Mouse (Mus musculus) spleen, postnatal 14 days (tissue): ENCODE measurements at regions not wholly inside any gene's neighbourhood (a gene's known extent, or its start where the extent isn't known, plus 50 kb on each side); places are given as distances from the start of the nearest gene placed in this dataset.

Experiments used
- DNase-seq, 2 experiments: peaks; one replicate each; pipeline ENCODE4 v3.0.0; 2021 to 2022; ENCODE audit warnings: low spot score in 2 of 2

DNA sequence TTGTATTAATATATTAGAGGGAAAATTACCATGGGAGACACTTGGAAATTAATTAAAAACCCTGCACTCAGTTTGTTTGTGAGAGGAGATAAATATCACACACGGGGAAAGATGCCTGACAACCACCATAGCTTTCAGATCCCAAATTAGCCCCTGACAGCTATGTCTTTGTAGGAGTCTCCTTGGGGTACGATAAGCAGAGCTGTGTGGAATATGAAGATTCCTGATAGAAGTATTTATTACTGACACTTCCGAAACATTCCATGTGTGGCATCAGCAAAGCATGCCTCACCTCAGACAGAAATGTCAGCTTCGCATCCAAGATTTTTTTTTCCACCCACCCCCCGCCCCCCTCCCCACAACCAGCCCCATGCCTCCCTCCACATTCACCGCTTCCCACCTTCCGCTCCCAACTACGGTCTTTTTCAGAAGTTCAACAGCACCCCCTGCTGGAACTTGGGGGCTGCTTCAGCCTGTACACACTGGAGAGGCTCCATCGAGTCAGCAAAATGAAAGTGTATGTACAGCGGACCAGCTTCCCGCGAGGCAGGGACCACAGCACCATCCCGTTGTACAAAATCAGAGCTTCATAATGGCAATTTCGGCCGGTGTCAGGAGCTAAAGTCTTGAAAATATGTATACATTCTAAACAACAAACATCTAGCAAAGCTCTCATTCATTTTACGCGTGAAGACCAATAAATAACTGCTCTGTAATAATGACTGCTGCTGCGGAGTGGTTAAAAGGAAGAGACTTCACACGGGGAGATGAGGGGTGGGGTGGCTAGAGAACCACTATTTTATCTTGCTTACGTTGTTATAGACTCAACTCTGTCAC, 66.7 kb downstream of the Rwdd3 start:
- peak; percentile 9 to 36 for DNase-seq

GRCm38 (mm10) chr3:121102871-121103270, 68.6 kb downstream of the Rwdd3 start:
- no peak for DNase-seq

DNA sequence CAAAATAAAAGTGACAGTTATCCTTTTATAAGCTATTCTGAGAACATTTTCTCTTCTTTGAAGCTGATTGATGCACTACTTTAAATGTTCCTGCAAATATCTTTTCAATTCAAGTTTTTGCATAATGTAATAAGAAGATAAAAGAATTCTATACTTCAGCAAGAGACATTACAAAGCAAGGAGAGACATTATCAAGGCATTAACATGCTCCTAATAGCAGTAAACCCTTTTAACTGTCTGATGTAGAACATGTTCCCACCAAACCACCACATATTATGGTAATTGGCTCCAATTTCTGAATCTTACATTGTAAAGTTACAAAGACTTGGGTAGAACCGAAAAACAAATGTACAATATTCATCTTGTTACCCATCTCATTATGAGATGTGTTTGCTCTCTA, 69.4 kb downstream of the Rwdd3 start:
- no peak for DNase-seq

DNA sequence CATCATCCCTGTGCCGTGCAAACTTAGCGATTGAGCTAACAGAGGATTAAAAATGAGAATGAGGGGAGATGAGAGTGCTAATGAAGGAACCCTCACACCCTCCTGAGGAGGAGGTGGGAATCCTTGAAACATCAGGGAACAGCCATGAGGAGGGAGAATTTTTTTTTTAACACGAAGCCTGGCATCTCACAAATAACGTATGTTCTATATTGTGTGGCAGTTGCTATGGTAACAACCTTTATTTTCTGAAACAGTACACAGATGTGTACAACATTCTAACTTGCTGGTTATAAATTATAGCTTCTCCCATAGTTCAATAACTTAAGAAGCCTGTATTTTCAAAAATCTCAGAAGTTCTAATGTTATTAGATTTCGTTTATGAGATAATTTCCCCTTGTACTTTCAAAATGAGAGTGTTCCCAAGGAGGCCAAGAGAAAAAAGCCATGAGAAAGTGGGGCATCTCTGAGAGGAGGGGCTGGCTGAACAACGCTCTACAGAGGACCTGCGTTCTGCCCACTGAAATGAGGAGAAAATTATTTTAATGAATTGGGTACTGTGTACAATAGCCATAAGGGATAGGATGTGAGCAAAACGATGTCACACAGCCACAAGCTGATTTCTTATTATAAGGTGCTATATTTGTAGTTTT, 71.2 kb downstream of the Rwdd3 start:
- no peak for DNase-seq

GRCm38 (mm10) chr3:121093509-121093908, 78.0 kb downstream of the Rwdd3 start:
- no peak for DNase-seq

DNA sequence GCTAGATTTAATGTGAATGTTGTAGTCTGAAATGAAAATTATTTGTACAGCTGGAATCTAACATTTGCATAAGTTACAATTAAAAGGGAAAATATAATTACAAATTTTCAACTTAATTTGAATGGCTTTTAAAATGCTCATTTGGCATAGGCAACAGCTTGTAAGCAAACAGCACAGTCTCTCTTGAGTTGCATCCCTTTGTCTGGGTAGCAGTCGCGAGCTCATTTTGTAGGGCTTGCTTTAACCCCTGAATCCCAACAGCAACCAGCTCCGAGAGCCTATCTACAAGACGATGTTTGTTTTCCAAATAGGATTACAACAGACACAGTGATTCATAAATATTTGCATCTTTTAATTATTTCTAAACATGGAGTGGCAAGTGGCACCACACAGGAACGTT, 82.8 kb downstream of the Rwdd3 start:
- no peak for DNase-seq

- DNase-seq: no peak
Measured at GRCm38 (mm10) chr3:121068676-121069075, 102.8 kb downstream of the Rwdd3 start.

GRCm38 (mm10) chr3:121035904-121036549, 135.5 kb downstream of the Rwdd3 start:
- DNase-seq: no peak

DNA sequence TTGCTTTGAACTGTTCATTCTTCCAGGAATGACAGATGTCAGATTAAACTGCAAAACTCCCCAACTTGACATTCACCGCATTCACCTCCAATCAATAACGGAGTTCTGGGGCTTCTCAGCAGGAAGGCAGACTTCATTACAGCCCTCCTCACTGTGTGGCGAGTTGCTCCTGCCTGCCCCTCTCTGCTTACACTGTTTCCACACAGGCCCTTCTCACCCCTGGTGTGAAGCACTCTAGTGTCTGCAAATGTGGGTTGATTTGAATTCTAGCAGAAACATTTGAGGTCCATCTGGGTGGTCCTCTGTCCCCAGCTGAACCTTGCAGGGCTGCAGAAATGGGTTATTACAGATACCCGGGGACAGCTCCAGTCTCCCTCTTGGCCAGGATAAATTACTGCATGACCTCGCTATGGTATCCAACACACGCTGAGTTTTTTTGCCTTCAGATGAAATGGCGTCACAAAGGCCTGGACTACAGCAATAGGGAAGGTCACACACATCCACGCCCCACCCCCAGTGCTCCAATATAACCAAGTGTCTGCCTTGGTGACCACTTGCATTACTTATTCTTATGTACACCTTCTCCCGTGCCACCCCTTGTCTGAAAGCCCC, 145.8 kb downstream of the Rwdd3 start:
- no peak for DNase-seq

GRCm38 (mm10) chr3:121024810-121025209, 146.7 kb downstream of the Rwdd3 start:
- DNase-seq: no peak

- DNase-seq: no peak
Measured at GRCm38 (mm10) chr3:121021126-121021848, 150.2 kb downstream of the Rwdd3 start.

GRCm38 (mm10) chr3:121009223-121009622, 162.3 kb downstream of the Rwdd3 start:
- no peak for DNase-seq

- DNase-seq: no peak
Measured at GRCm38 (mm10) chr3:120983556-120984270, 187.8 kb downstream of the Rwdd3 start.

DNA sequence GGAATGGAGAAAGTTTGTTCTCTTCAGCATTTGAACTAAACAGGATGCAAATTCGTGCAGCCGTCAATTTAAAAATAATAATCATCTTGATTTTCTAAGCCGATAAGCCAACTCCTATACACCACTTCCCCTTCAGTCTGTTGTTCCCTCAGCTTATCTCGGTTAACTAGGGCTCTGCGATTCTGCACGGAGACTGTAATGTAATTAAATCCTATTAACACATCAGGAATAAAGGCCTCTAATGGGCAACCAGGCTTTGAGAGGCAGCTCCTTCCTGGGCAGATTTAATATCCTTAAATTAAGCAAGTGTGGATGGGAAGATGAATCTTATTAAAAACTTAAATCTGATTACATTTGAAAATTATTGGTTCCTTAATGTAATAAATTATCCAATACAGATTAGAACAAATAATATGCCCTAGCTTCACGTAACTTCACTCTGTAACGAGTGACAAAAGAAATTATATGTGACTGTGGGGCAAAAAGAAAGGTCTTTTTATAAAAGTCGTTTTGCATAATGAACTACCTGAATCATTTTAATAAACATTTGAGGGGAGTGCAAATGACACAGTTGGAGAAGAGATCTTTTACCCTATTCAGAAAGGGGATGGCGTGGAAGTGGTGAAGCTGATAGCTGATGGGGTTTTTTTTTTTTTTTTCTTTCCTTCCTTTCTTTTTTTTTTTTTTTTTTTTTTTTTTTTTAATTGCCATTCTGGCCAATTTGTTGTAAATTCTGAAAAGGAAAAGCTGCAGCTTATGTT, 188.5 kb downstream of the Rwdd3 start:
- no peak for DNase-seq

GRCm38 (mm10) chr3:120982218-120982617, 189.3 kb downstream of the Rwdd3 start:
- DNase-seq: no peak

DNA sequence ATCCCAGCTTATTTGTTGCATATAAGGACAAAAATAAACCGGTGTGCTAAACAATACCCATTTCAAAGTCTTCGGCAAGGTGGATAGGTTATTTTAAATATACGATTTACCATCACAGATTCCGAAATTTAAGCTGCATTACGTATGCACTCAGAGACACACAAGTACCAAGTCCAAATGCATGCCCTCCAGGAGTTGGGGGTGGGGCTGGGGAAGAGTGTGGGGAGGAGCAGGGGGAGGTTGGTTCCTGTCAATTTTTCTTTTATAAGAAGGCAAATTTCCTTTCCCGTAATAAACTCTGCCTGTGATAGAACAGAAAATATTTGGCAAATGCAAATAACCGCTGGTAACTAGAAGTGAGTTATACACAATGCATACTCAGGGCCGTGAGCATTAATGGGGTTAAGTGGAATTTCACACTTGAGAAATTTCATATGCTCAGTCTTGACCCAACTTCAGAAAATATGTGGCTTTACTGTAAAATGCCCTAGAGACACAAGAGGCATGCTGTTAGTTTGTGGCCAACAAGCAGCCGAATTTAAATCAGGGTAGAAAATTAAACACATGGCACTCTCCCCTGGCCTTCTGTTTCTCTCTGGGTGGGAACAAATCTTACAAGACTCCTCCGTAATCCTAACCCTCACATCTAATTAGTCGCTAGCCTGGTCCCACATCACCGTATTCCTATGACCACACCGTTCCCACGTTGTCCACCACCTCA, 200.6 kb downstream of the Rwdd3 start:
- DNase-seq: no peak

DNA sequence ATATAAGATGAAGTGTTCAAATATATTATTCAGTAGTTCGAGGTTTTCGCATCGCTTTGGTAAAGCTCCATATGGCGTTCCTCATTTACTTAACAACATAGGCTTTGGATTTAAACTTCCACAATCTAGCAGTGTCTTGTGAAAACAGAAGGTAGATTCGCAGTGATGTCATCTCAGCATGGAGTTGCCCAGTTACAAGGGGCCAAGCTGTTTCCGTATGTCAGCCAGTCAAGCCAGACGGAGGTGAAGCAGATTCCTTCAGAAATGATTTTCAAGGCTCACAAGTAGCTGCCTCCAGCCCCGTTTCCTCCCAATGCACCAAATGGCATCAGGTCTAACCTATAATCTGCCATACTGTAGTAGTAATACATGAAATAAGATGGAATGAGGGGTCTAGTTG, 224.6 kb downstream of the Rwdd3 start:
- DNase-seq: no peak

DNA sequence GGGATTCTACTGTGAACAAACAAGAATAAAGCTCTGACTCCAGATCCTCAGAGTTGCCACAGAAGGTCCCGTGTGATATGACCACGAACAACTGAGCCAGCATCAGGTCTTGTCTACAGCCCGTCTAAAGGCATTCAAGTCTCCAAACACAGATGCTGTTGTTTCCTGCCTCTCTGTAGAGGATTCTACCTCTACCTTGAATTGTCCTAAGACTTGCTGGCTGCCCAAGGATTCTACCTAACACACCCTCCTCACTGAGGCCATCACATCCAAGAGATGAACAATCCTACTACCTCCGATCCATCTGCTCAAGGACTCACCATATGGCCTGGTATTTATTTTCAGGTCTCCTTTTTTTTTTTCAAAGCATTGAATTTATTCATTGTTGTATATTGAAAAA, 237.1 kb downstream of the Rwdd3 start:
- DNase-seq: no peak

GRCm38 (mm10) chr3:120920351-120920750, 251.1 kb downstream of the Rwdd3 start:
- no peak for DNase-seq

GRCm38 (mm10) chr3:120898931-120899330, 272.6 kb downstream of the Rwdd3 start:
- DNase-seq: no peak
